In the genomic region with DNA sequence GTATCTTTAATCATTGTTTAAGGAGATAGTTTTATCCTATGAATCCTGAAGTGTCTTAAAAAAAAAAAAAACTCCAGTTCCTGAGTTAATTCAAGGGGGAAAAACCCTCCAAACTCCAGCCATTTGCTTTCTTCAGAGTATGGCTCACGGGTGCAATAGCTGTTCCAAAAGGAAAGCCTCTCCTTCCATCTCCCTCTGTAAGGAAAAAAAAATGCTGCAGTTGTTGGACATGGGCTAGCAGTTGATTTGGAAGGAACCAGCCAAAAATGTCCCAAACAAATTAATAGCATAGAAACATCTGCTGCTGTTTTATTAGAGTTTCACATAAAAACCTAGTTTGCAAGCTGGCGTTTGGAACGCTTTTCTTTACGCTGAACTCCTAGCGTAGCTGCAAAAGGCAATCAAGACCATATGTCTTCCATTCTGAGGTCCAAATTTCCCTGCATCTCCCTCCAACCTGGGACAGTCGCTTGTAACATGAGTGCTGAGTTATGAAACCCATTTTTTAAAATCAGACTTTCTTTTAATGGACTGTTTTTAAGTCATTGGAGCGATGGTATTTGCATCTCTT, we compare ENCODE assay signal across 18 mouse cellular contexts.
DNase-seq lines count a peak whose midpoint lies in the region; ATAC-seq and TF ChIP-seq lines count a peak whose summit lies in the region.
"Had no signal": no experiment of that assay in that cellular context is flagged by ENCODE, and none has a peak within 500 bp of the region (broad histone marks: within the 10 kb centered on the region; RNA-seq: fewer than 3 reads in every experiment).

No protein-coding gene starts in this region.

- H3K36me3 ChIP-seq in forebrain, embryonic 14.5 days (ENCODE audit: control insufficient read depth, insufficient read depth, low read length) = no peaks in the 10 kb centered on the region
- no peaks in the 10 kb centered on the region for H3K36me3 ChIP-seq in forebrain, embryonic 12.5 days (replicated peaks)
- no peaks in the 10 kb centered on the region for H3K36me3 ChIP-seq in lung, embryonic 16.5 days (ENCODE audit: control insufficient read depth, insufficient read depth, low read length)
- no peaks in the 10 kb centered on the region for H3K36me3 ChIP-seq in embryonic facial prominence, embryonic 15.5 days
- H3K36me3 ChIP-seq in liver, postnatal 0 days (replicated peaks; ENCODE audit: insufficient read depth, low read length) = no peaks in the 10 kb centered on the region
- H3K36me3 ChIP-seq: midbrain, embryonic 10.5 days; neural tube, embryonic 15.5 days had no signal

- TF ChIP-seq POLR2A in lung, adult 2 months (IDR thresholded peaks at IDR 0.05; ENCODE audit: borderline replicate concordance, extremely low read depth, low read depth, low read length) = no peak

- DNase-seq in forebrain, embryonic 14.5 days (ENCODE audit: low spot score) = peak; percentile 56
- no peak for DNase-seq in lung, adult 2 months
- DNase-seq in liver, postnatal 0 days = no peak
- DNase-seq in right cerebral cortex, postnatal 14 days = no peak
- no peak for DNase-seq in ovary, postnatal 14 days (ENCODE audit: low spot score)
- DNase-seq: adrenal gland, adult 8-10 months; gastrocnemius, postnatal 25 days; heart, postnatal 36 days; kidney, postnatal 14 days; liver; lung, postnatal 10 days; right cerebral cortex, adult 18-20 months had no signal

- no peaks in the 10 kb centered on the region for H3K27me3 ChIP-seq in forebrain, embryonic 14.5 days (replicated peaks; ENCODE audit: control insufficient read depth, insufficient read depth, low read length)
- no peaks in the 10 kb centered on the region for H3K27me3 ChIP-seq in forebrain, embryonic 12.5 days
- no peaks in the 10 kb centered on the region for H3K27me3 ChIP-seq in lung, embryonic 16.5 days (ENCODE audit: control insufficient read depth, insufficient read depth, low read depth, low read length)
- H3K27me3 ChIP-seq in embryonic facial prominence, embryonic 15.5 days = no peaks in the 10 kb centered on the region
- no peaks in the 10 kb centered on the region for H3K27me3 ChIP-seq in liver, postnatal 0 days (ENCODE audit: insufficient read depth, low read length)
- H3K27me3 ChIP-seq: neural tube, embryonic 15.5 days had no signal

- no peak for TF ChIP-seq CTCF in lung, adult 2 months (IDR thresholded peaks at IDR 0.05; ENCODE audit: insufficient read depth, low read length)
- no peak for TF ChIP-seq CTCF in liver, postnatal 0 days (IDR thresholded peaks at IDR 0.05; ENCODE audit: low read depth)

- H3K4me2 ChIP-seq in forebrain, embryonic 14.5 days (ENCODE audit: low read length) = no peak overlapping the region
- no peak overlapping the region for H3K4me2 ChIP-seq in forebrain, embryonic 12.5 days
- H3K4me2 ChIP-seq in lung, embryonic 16.5 days (ENCODE audit: low read depth, low read length) = no peak overlapping the region
- no peak overlapping the region for H3K4me2 ChIP-seq in embryonic facial prominence, embryonic 15.5 days (replicated peaks)
- no peak overlapping the region for H3K4me2 ChIP-seq in liver, postnatal 0 days (ENCODE audit: low read depth, low read length)
- H3K4me2 ChIP-seq: heart, embryonic 11.5 days; neural tube, embryonic 15.5 days had no signal

- ATAC-seq in forebrain, embryonic 14.5 days = no peak; the same call in 1 of the 2 replicates
- no peak for ATAC-seq in forebrain, embryonic 12.5 days (ENCODE audit: low FRiP score)
- peak; percentile 43; the same call in 1 of the 2 replicates for ATAC-seq in lung, embryonic 16.5 days (ENCODE audit: low read depth)
- peak; percentile 70; the same call in 1 of the 2 replicates for ATAC-seq in embryonic facial prominence, embryonic 15.5 days (ENCODE audit: insufficient number of reproducible peaks, low FRiP score, low TSS enrichment, low read depth)
- no peak for ATAC-seq in liver, postnatal 0 days

- H3K27ac ChIP-seq in forebrain, embryonic 14.5 days (ENCODE audit: low read depth, low read length) = no peak overlapping the region
- H3K27ac ChIP-seq in forebrain, embryonic 12.5 days = no peak overlapping the region
- H3K27ac ChIP-seq in lung, embryonic 16.5 days (ENCODE audit: low read length) = no peak overlapping the region
- H3K27ac ChIP-seq in embryonic facial prominence, embryonic 15.5 days (replicated peaks) = 0 out of 2 replicates have a peak overlapping the region, but pooled peaks have one; percentile 7
- no peak overlapping the region for H3K27ac ChIP-seq in liver, postnatal 0 days (ENCODE audit: low read depth)
- H3K27ac ChIP-seq: midbrain, embryonic 10.5 days; neural tube, embryonic 15.5 days had no signal

- no peak overlapping the region for H3K9ac ChIP-seq in forebrain, embryonic 14.5 days (ENCODE audit: low read length)
- H3K9ac ChIP-seq in forebrain, embryonic 12.5 days = no peak overlapping the region
- H3K9ac ChIP-seq in lung, embryonic 16.5 days (ENCODE audit: low read length) = no peak overlapping the region
- H3K9ac ChIP-seq in embryonic facial prominence, embryonic 15.5 days = no peak overlapping the region
- no peak overlapping the region for H3K9ac ChIP-seq in liver, postnatal 0 days (replicated peaks)
- H3K9ac ChIP-seq: neural tube, embryonic 15.5 days had no signal

- 70% methylated on average over 7 of the region's 7 CpGs for WGBS in forebrain, embryonic 14.5 days
- 74% methylated on average over 7 of the region's 7 CpGs for WGBS in forebrain, embryonic 12.5 days
- 61% methylated on average over 7 of the region's 7 CpGs for WGBS in lung, embryonic 16.5 days
- WGBS in lung, adult 2 months = 79% methylated on average over 7 of the region's 7 CpGs
- 41% methylated on average over 7 of the region's 7 CpGs for WGBS in embryonic facial prominence, embryonic 15.5 days
- 83% methylated on average over 7 of the region's 7 CpGs for WGBS in liver, postnatal 0 days (ENCODE audit: insufficient replicate concordance)

- H3K9me3 ChIP-seq in forebrain, embryonic 14.5 days (replicated peaks; ENCODE audit: control insufficient read depth, low read length) = no peaks in the 10 kb centered on the region
- H3K9me3 ChIP-seq in forebrain, embryonic 12.5 days = no peaks in the 10 kb centered on the region
- no peaks in the 10 kb centered on the region for H3K9me3 ChIP-seq in lung, embryonic 16.5 days (ENCODE audit: control insufficient read depth, low read length)
- H3K9me3 ChIP-seq in embryonic facial prominence, embryonic 15.5 days (replicated peaks) = no peaks in the 10 kb centered on the region
- no peaks in the 10 kb centered on the region for H3K9me3 ChIP-seq in liver, postnatal 0 days (ENCODE audit: low read length)
- H3K9me3 ChIP-seq: midbrain, embryonic 10.5 days; neural tube, embryonic 15.5 days had no signal

- no peak overlapping the region for H3K4me3 ChIP-seq in forebrain, embryonic 14.5 days (ENCODE audit: low read depth, low read length)
- no peak overlapping the region for H3K4me3 ChIP-seq in forebrain, embryonic 12.5 days (replicated peaks)
- H3K4me3 ChIP-seq in lung, embryonic 16.5 days (ENCODE audit: low read length) = no peak overlapping the region
- no peak overlapping the region for H3K4me3 ChIP-seq in lung, adult 2 months (replicated peaks; ENCODE audit: extremely low read depth, low read depth, low read length)
- no peak overlapping the region for H3K4me3 ChIP-seq in embryonic facial prominence, embryonic 15.5 days (replicated peaks)
- H3K4me3 ChIP-seq in liver, postnatal 0 days (ENCODE audit: low read depth, low read length) = no peak overlapping the region
- H3K4me3 ChIP-seq: midbrain, embryonic 10.5 days; neural tube, embryonic 15.5 days had no signal

- no peaks in the 10 kb centered on the region for H3K4me1 ChIP-seq in forebrain, embryonic 14.5 days (ENCODE audit: control insufficient read depth, insufficient read depth, low read length)
- H3K4me1 ChIP-seq in forebrain, embryonic 12.5 days = no peaks in the 10 kb centered on the region; the same call in 1 of the 2 replicates
- 0 out of 2 replicates have a peak, but pooled peaks cover 3% of the 10 kb centered on the region for H3K4me1 ChIP-seq in lung, embryonic 16.5 days (replicated peaks; ENCODE audit: control insufficient read depth, insufficient read depth, low read length)
- H3K4me1 ChIP-seq in lung, adult 2 months (ENCODE audit: control insufficient read depth, insufficient read depth, low read length) = no peaks in the 10 kb centered on the region
- peaks cover 7% of the 10 kb centered on the region for H3K4me1 ChIP-seq in embryonic facial prominence, embryonic 15.5 days
- H3K4me1 ChIP-seq in liver, postnatal 0 days (ENCODE audit: insufficient read depth) = no peaks in the 10 kb centered on the region

- TF ChIP-seq EP300 in liver, postnatal 0 days (IDR thresholded peaks at IDR 0.05; ENCODE audit: low read depth) = no peak

Comparison
In these comparisons a context has a peak if more than half of its experiments do, and no peak if none do; other contexts are left out.
1. ATAC-seq: peak in lung, embryonic 16.5 days (single experiment) and embryonic facial prominence, embryonic 15.5 days (single experiment); none in forebrain, embryonic 14.5 days (single experiment), forebrain, embryonic 12.5 days (single experiment) and liver, postnatal 0 days (single experiment).